Mouse (Mus musculus): ENCODE data around the gene Wt1. TPM values are rescaled to one million over a fixed set of nuclear protein-coding genes. Genes with fewer than 3 reads are reported as not detected.

Wt1 gene
- polyA plus RNA-seq, 1 experiment: 4.6 TPM

- no peak overlapping the region for H3K9ac ChIP-seq (ENCODE audit: low read depth, poor library complexity, severe bottlenecking)
- no peak overlapping the region for H3K4me3 ChIP-seq (ENCODE audit: low read depth, low read length)
- no peaks in the 10 kb centered on the region for H3K4me1 ChIP-seq (ENCODE audit: control insufficient read depth, insufficient read depth, low read length)
- H3K27me3 ChIP-seq (ENCODE audit: control insufficient read depth, insufficient read depth, low read length, poor library complexity, severe bottlenecking): no peaks in the 10 kb centered on the region
- no peaks in the 10 kb centered on the region for H3K36me3 ChIP-seq (ENCODE audit: control insufficient read depth, insufficient read depth, low read length, poor library complexity, severe bottlenecking)
- H3K9me3 ChIP-seq (replicated peaks; ENCODE audit: control insufficient read depth, insufficient read depth, low read length, poor library complexity, severe bottlenecking): no peaks in the 10 kb centered on the region; the same call in 1 of the 2 replicates
- no peak for TF ChIP-seq CTCF (IDR thresholded peaks at IDR 0.05; ENCODE audit: low read depth, low read length)
- no peak for TF ChIP-seq POLR2A (IDR thresholded peaks at IDR 0.05; ENCODE audit: insufficient read depth, low read length)
- no peak for TF ChIP-seq EP300 (IDR thresholded peaks at IDR 0.05; ENCODE audit: insufficient read depth, low read depth, low read length)
- H3K27ac ChIP-seq (ENCODE audit: insufficient read depth, low read length): no peak overlapping the region
These were observed 26.9 kb upstream of the Wt1 start for GRCm38 (mm10) chr2:105099410-105099809.

- Histone ChIP-seq H3K36me3 (ENCODE audit: control insufficient read depth, insufficient read depth, low read length, poor library complexity, severe bottlenecking) (no peaks in the 10 kb centered on the region), H3K9me3 (replicated peaks; ENCODE audit: control insufficient read depth, insufficient read depth, low read length, poor library complexity, severe bottlenecking) (no peaks in the 10 kb centered on the region; the same call in 1 of the 2 replicates)
- TF ChIP-seq POLR2A (IDR thresholded peaks at IDR 0.05; ENCODE audit: insufficient read depth, low read length) (no peak), EP300 (IDR thresholded peaks at IDR 0.05; ENCODE audit: insufficient read depth, low read depth, low read length) (no peak)
These were observed 25.8 kb upstream of the Wt1 start for GRCm38 (mm10) chr2:105100541-105100940.

GRCm38 (mm10) chr2:105108703-105109158 lies 17.6 kb upstream of the Wt1 start:
- no peak overlapping the region for H3K4me3 ChIP-seq (ENCODE audit: low read depth, low read length)
- no peaks in the 10 kb centered on the region; the same call in 1 of the 2 replicates for H3K9me3 ChIP-seq (replicated peaks; ENCODE audit: control insufficient read depth, insufficient read depth, low read length, poor library complexity, severe bottlenecking)
- H3K27me3 ChIP-seq (ENCODE audit: control insufficient read depth, insufficient read depth, low read length, poor library complexity, severe bottlenecking): no peaks in the 10 kb centered on the region
- H3K9ac ChIP-seq (ENCODE audit: low read depth, poor library complexity, severe bottlenecking): no peak overlapping the region
- H3K4me1 ChIP-seq (ENCODE audit: control insufficient read depth, insufficient read depth, low read length): peaks cover 2% of the 10 kb centered on the region
- no peaks in the 10 kb centered on the region for H3K36me3 ChIP-seq (ENCODE audit: control insufficient read depth, insufficient read depth, low read length, poor library complexity, severe bottlenecking)
- no peak overlapping the region for H3K27ac ChIP-seq (ENCODE audit: insufficient read depth, low read length)
- TF ChIP-seq POLR2A (IDR thresholded peaks at IDR 0.05; ENCODE audit: insufficient read depth, low read length) (no peak), CTCF (IDR thresholded peaks at IDR 0.05; ENCODE audit: low read depth, low read length) (peak; percentile 15), EP300 (IDR thresholded peaks at IDR 0.05; ENCODE audit: insufficient read depth, low read depth, low read length) (no peak)

More at GRCm38 (mm10) chr2:105100541-105100940, 25.8 kb upstream of the Wt1 start:
- H3K4me1 ChIP-seq (ENCODE audit: control insufficient read depth, insufficient read depth, low read length): no peaks in the 10 kb centered on the region
- peak overlapping the region; percentile 54 for H3K27ac ChIP-seq (ENCODE audit: insufficient read depth, low read length)
- H3K9ac ChIP-seq (ENCODE audit: low read depth, poor library complexity, severe bottlenecking): no peak overlapping the region
- no peaks in the 10 kb centered on the region for H3K27me3 ChIP-seq (ENCODE audit: control insufficient read depth, insufficient read depth, low read length, poor library complexity, severe bottlenecking)
- H3K4me3 ChIP-seq (ENCODE audit: low read depth, low read length): no peak overlapping the region

- Histone ChIP-seq H3K36me3 (ENCODE audit: control insufficient read depth, insufficient read depth, low read length, poor library complexity, severe bottlenecking) (no peaks in the 10 kb centered on the region), H3K9me3 (replicated peaks; ENCODE audit: control insufficient read depth, insufficient read depth, low read length, poor library complexity, severe bottlenecking) (no peaks in the 10 kb centered on the region), H3K27me3 (ENCODE audit: control insufficient read depth, insufficient read depth, low read length, poor library complexity, severe bottlenecking) (0 out of 2 replicates have a peak, but pooled peaks cover 1% of the 10 kb centered on the region), H3K27ac (ENCODE audit: insufficient read depth, low read length) (no peak overlapping the region), H3K4me1 (ENCODE audit: control insufficient read depth, insufficient read depth, low read length) (no peaks in the 10 kb centered on the region), H3K4me3 (ENCODE audit: low read depth, low read length) (no peak overlapping the region), H3K9ac (ENCODE audit: low read depth, poor library complexity, severe bottlenecking) (no peak overlapping the region)
- TF ChIP-seq EP300 (IDR thresholded peaks at IDR 0.05; ENCODE audit: insufficient read depth, low read depth, low read length) (0 out of 2 replicates have a peak, but pooled peaks have one; percentile 6), POLR2A (IDR thresholded peaks at IDR 0.05; ENCODE audit: insufficient read depth, low read length) (no peak), CTCF (IDR thresholded peaks at IDR 0.05; ENCODE audit: low read depth, low read length) (no peak)
These were observed 12.3 kb upstream of the Wt1 start for GRCm38 (mm10) chr2:105114074-105114473.

GRCm38 (mm10) chr2:105117669-105118068 lies 8.7 kb upstream of the Wt1 start:
- 0 out of 2 replicates have a peak, but pooled peaks cover 1% of the 10 kb centered on the region for H3K27me3 ChIP-seq (ENCODE audit: control insufficient read depth, insufficient read depth, low read length, poor library complexity, severe bottlenecking)
- no peak overlapping the region for H3K27ac ChIP-seq (ENCODE audit: insufficient read depth, low read length)
- no peaks in the 10 kb centered on the region for H3K9me3 ChIP-seq (replicated peaks; ENCODE audit: control insufficient read depth, insufficient read depth, low read length, poor library complexity, severe bottlenecking)
- H3K4me3 ChIP-seq (ENCODE audit: low read depth, low read length): no peak overlapping the region
- TF ChIP-seq CTCF (IDR thresholded peaks at IDR 0.05; ENCODE audit: low read depth, low read length) (no peak), EP300 (IDR thresholded peaks at IDR 0.05; ENCODE audit: insufficient read depth, low read depth, low read length) (no peak), POLR2A (IDR thresholded peaks at IDR 0.05; ENCODE audit: insufficient read depth, low read length) (no peak)
- H3K4me1 ChIP-seq (ENCODE audit: control insufficient read depth, insufficient read depth, low read length): no peaks in the 10 kb centered on the region
- H3K36me3 ChIP-seq (ENCODE audit: control insufficient read depth, insufficient read depth, low read length, poor library complexity, severe bottlenecking): no peaks in the 10 kb centered on the region
- no peak overlapping the region for H3K9ac ChIP-seq (ENCODE audit: low read depth, poor library complexity, severe bottlenecking)

GRCm38 (mm10) chr2:105122216-105122615 lies 4.1 kb upstream of the Wt1 start:
- TF ChIP-seq CTCF (IDR thresholded peaks at IDR 0.05; ENCODE audit: low read depth, low read length) (no peak), EP300 (IDR thresholded peaks at IDR 0.05; ENCODE audit: insufficient read depth, low read depth, low read length) (no peak), POLR2A (IDR thresholded peaks at IDR 0.05; ENCODE audit: insufficient read depth, low read length) (no peak)
- H3K4me1 ChIP-seq (ENCODE audit: control insufficient read depth, insufficient read depth, low read length): no peaks in the 10 kb centered on the region
- no peaks in the 10 kb centered on the region for H3K36me3 ChIP-seq (ENCODE audit: control insufficient read depth, insufficient read depth, low read length, poor library complexity, severe bottlenecking)
- no peak overlapping the region for H3K4me3 ChIP-seq (ENCODE audit: low read depth, low read length)
- no peak overlapping the region for H3K27ac ChIP-seq (ENCODE audit: insufficient read depth, low read length)
- no peaks in the 10 kb centered on the region for H3K9me3 ChIP-seq (replicated peaks; ENCODE audit: control insufficient read depth, insufficient read depth, low read length, poor library complexity, severe bottlenecking)
- peaks cover 21% of the 10 kb centered on the region for H3K27me3 ChIP-seq (ENCODE audit: control insufficient read depth, insufficient read depth, low read length, poor library complexity, severe bottlenecking)
- no peak overlapping the region for H3K9ac ChIP-seq (ENCODE audit: low read depth, poor library complexity, severe bottlenecking)
